Mouse (Mus musculus) hindlimb bud, embryonic 11.5 days (tissue): ENCODE data around the gene Sim2.

Experiments
- DNase-seq: peaks from one replicate; pipeline ENCODE4 v3.0.0-alpha.2; 2012; ENCODE audit warnings: low read depth, low spot score; ENCODE audit errors: extremely low spot score

The Sim2 gene

GRCm38 (mm10) chr16:94094251-94095108 lies 9.7 kb downstream of the Sim2 start:
- no peak for DNase-seq

GRCm38 (mm10) chr16:94095109-94095822 lies 10.5 kb downstream of the Sim2 start:
- DNase-seq = no peak

DNA sequence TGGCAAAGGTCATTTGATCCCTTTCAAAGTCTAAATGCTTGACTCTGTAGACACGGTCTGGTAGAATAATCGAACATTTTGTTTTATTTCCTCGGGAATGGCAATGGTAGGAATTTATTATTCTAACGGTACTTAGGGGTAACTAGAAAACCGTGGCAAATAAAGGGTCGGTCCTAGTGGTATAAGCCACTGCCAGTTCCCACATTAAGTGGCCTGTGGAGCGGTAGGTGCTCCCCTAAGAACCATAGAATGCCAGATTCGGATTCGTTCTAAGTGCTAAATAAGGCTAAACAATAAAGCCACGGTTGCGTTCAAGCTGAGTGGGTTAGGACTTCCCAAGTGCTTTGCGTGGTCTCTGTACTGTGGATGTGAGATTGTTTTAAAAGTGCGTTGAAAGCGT lies 11.7 kb downstream of the Sim2 start:
- no peak for DNase-seq

DNA sequence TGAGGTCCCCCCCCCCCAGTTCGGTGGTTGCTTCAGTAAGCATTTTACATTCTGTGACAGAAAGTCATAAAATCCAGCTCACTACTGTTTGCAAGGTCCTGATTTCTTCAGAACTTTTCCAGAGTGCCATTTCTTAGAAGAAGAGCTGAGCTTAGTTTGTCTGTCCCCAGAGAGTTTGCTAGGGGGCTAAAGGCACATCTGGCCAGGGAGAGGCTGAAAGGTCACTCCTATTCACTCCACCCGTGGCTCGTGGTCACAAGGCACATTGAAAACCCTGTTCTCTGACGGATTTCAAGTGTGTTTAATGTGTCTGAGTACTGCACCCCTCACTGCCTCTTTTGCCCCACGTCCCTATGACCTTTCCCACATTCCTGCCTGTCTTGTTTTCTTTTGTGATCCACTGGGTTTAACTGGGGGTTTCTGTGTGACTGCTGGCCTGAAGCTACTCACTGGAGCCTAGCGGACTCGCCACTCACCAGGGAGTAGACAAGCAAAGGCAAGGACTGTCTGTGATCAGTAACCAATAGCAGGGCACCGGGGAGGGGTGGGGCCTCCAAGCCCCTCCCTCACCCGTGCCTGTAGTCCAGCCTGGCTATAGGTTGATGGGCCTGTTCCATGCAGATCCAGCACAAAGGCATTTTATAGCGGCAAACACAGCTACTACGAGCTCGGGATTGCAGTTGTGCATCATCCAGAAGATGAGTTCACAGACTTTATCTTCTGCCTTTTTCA lies 13.2 kb downstream of the Sim2 start:
- no peak for DNase-seq

- DNase-seq = no peak
Observed at GRCm38 (mm10) chr16:94113160-94113559, 28.4 kb downstream of the Sim2 start.

- no peak for DNase-seq
Observed at GRCm38 (mm10) chr16:94114693-94115092, 30.0 kb downstream of the Sim2 start.

- no peak for DNase-seq
Observed at GRCm38 (mm10) chr16:94117333-94117732, 32.6 kb downstream of the Sim2 start.

DNA sequence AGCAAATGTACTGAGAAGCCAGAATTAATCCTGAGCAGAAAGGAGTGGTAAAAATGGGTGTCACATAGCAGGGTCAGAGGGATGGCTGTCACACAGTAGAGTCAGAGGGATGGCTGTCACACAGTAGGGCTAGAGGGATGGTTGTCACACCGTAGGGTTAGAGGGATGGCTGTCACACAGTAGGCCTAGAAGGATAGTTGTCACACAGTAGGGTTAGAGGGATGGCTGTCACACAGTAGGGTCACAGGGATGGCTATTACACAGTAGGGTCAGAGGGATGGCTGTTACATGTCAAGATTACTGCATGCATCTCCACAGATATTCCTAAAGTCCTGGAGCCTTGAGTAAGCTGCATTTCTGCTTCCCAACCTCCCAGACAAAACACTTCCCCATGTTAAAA lies 33.7 kb downstream of the Sim2 start:
- DNase-seq = no peak

- DNase-seq = no peak
Observed at GRCm38 (mm10) chr16:94122347-94122746, 37.6 kb downstream of the Sim2 start.

- no peak for DNase-seq
Observed at GRCm38 (mm10) chr16:94123247-94123646, 38.5 kb downstream of the Sim2 start.

- DNase-seq = no peak
Observed at GRCm38 (mm10) chr16:94125172-94125981, 40.6 kb downstream of the Sim2 start.

DNA sequence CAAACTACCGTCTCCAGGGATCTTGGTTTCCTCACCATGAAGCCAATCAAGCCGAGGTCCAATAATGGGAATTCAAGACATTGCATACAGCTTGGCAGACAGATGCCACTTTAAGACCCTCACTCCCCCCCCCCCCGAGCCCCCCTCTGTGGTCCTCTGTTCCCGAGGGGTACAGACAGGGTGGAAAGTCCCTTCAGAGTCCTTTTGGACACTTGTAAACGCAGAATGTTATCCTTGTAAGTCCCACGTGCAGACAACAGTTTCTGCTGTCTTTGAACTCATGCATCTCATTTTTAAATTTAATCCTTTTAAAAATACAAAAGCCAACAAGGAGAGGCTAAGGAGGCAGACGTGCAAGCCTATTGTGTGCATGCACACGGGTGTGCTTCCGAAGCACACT lies 41.5 kb downstream of the Sim2 start:
- DNase-seq = no peak

DNA sequence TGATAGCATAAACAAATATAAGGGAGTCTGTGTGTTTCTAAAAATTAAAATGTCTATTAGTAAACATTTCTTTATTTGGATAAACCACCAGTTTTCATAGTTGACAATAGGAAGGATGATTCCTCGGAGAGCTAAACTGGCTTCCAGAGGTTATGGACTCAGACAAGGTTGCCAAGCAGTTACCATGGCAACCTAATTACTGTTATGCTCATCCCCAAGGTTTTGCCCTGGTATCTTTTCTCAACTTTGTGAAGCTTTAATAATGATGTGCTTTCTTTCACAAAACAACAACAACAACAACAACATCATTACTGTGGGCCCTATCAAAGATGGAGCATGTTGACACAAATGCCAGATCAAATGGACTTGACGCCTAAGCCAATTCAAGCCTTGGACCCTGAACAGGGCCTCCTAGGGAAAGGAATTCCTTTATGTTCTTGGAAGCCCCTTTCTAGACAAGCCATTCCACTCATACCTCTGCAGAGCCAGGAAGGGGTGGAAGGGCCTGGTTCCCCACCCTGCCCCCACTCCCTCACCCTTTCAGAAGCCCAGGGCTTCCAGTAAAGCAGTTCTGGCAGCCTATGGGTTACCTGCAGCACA lies 43.6 kb downstream of the Sim2 start:
- no peak for DNase-seq

DNA sequence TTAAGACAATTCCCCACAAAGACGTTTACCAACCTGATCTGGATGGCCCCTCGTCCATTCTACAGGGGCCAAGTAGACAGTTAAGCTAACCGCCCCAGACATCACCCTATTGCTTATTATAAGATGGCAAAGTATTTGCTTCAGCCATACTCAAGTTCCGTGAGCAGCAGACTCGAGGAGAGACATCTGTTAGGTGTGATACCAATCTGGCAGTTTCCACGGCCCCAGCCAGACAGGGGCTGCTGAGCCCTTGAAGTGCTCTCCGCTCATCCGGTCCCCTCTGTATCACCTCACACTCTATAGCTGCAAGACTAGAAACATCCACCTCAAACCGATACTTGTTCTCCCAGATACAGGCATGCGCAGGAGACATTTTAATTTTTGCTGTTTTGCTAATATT lies 49.5 kb downstream of the Sim2 start:
- DNase-seq = no peak

DNA sequence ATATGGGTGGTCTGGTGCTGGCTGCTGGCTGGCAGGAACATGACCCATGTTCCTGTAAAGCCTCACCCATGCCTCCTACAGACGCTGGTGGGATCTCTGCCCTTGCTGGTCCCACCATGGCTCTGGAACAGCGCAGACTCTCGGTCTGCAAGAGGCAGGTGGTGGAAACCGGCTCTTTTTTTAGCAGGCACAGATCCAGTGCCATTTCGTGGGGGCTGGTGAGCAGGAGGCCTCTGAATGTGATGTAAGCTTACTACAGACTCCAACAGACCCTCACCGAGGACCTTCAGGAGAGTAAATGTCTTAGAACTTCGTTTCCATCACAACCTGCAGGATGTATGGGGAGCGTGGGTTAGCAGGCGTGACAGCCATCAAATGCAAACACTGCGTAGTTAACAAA lies 56.0 kb downstream of the Sim2 start:
- DNase-seq = no peak

GRCm38 (mm10) chr16:94143325-94143724 lies 58.6 kb downstream of the Sim2 start:
- DNase-seq = no peak

GRCm38 (mm10) chr16:94148139-94148538 lies 63.4 kb downstream of the Sim2 start:
- no peak for DNase-seq

GRCm38 (mm10) chr16:94150125-94151103 lies 65.7 kb downstream of the Sim2 start:
- no peak for DNase-seq

DNA sequence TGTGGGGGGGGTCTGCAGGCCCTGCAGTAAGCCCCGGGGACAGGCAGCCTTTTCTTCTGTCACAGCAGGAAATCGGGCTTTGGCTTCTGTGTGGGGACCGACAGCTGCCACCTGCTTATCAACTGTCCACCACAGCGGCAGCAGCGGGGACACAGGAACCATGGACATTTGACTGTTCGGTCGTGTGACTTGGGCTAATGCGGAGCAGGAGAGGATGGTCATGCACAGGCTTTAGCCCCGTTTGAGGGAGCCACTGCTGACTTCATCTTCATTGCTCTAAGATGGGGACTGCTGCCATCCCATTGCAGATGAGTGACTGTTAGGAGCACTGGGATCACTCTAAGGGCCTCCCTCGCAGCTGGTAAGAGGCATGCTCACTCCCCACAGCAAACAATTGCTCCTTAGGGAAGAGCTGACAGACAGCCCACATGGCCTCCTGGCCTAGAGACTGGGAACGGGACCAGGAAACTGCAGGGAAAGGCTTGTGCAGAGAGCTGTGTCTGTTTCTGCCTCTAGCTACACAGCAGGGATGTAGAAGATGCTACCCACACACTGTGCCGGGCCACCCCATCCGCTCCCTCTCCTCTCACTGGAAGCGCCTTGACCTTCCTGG lies 70.4 kb downstream of the Sim2 start:
- no peak for DNase-seq
